Mouse (Mus musculus): ENCODE data around the gene Ehbp1l1. TPM values are rescaled to one million over a fixed set of nuclear protein-coding genes. Genes with fewer than 3 reads are reported as not detected.

Gene Ehbp1l1
- total RNA-seq, 2 experiments from 2014 or later = 218 to 220 TPM

- Histone ChIP-seq H3K4me3 (no peak overlapping the region), H3K27ac (no peak overlapping the region)
- DNase-seq = no peak
- TF ChIP-seq CTCF (IDR thresholded peaks at IDR 0.05) = no peak
- intact Hi-C loops (cut with DNase I) = no loop called here
These were observed 41.9 kb downstream of the Ehbp1l1 start for GRCm38 (mm10) chr19:5684236-5684635.

DNA sequence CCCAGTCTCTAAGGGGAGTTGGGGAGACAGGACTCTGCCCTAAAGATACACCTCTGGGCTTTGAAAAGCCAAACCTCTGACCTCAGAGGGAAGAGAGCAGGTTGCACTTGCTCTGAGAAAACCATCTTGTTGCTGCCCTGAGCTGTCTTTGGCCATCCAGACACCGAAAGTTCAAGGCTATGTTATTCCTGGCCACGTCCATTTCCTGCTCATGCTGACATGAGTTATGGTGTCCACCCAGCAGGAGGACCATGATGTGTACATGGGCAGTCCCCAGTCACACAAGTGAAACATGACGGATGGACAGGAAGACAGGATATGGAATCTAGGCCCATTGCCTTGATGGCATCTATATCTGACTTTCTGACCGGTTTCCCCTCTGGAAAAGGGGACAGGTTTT is 45.7 kb downstream of the Ehbp1l1 start:
- DNase-seq = no peak
- intact Hi-C loops (cut with DNase I) = no loop called here
- no peak overlapping the region for H3K4me3 ChIP-seq
- no peak for TF ChIP-seq CTCF (IDR thresholded peaks at IDR 0.05)
- H3K27ac ChIP-seq = no peak overlapping the region

DNA sequence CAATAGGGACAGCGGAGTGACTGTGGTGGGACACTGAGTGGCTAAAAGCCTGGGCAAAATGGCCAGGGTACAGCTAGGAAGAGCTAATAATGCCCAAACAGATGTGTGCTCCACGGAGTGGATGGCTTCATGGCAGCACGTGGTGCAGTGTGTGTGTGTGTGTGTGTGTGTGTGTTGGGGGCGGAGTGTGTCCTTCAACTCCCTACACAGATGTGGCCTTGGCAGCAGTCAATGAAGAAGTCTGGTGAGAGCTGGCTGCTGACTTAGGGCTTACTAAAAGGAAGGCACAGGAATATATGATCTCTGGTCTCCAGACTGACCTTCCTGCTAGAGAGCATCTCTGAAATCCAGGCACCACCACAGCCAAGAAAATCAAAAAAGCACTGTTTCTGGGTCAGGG is 57.7 kb downstream of the Ehbp1l1 start:
- no peak for TF ChIP-seq CTCF (IDR thresholded peaks at IDR 0.05)
- no peak overlapping the region for H3K27ac ChIP-seq
- no peak overlapping the region for H3K4me3 ChIP-seq
- no peak for DNase-seq
- intact Hi-C loops (cut with DNase I) = no loop called here

DNA sequence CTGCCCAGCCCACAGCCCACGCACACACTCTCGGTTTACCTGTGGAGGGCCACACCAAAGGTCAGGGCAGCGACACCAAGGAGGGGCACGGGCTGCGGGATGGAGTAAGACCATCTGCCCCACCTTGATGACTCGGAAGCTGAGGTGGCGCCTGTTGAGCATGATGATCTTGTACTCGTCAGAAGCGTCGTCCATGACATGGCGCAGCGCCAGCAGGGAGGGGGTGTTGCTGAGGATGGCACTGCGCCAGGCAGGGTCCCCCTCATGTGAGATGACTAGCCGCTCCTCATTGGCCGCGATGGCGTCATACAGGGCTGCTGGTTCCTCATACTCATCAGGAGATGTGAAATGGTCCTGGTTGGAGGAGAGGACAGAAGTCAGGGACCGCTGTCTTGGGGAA is 59.7 kb downstream of the Ehbp1l1 start:
- no peak for TF ChIP-seq CTCF (IDR thresholded peaks at IDR 0.05)

DNA sequence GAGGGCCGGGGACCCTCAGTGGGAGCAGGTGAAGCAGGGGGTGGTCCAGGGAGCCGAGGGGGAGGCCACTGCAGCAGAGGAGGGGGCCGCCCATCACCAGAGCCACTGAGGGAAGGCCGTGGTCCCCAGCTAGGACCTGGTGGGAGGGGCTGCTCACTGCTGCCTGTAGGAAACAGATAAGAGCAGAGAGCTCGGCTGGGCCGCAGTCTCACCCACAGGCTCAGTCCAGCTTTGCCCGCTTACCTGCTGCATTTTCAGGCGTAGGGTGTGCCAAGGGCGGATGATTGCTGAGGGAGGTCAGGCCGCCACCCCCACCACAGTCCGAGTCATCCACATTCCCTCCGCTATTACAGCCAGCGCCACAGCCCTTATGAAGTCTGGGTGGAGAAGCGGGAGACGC is 60.7 kb downstream of the Ehbp1l1 start:
- intact Hi-C loops (cut with DNase I) = no loop called here
- no peak for TF ChIP-seq CTCF (IDR thresholded peaks at IDR 0.05)
- Histone ChIP-seq H3K4me3 (no peak overlapping the region), H3K27ac (no peak overlapping the region)
- DNase-seq = no peak

More for the DNA sequence above, 59.7 kb downstream of the Ehbp1l1 start:
- DNase-seq = no peak
- H3K4me3 ChIP-seq = no peak overlapping the region
- H3K27ac ChIP-seq = no peak overlapping the region
- intact Hi-C loops (cut with DNase I) = no loop called here

DNA sequence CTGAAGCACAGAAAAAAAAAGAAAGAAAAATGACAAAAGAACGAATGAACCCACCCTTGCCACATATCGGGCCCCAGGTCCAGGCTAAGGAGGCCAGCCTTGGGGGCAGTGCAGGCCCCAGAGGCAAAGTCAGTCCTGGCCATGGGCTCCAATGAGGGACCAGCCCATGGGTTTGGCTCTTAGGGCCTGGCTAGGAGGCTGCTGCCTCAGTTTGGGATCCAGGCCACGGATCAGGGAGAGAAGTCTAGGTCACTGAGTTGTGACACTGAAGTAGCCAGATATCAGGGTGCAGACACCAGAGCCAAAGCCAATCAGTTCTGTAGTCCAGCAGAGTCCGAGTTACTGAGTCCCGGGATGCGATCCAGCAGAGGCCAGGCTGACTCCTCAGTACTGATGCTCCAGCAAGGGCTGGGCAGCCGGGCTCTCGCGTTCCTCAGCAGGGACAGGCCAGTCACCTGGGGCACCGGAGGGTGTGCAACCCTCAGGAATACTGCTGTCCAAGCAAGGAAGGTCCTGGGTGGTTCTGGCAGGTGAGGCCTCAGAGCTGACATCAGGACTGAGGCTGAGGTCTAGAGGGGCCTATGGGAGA is 61.4 kb downstream of the Ehbp1l1 start:
- no peak for DNase-seq
- peak overlapping the region; percentile 20; the same call in 1 of the 2 replicates for H3K27ac ChIP-seq
- no peak for TF ChIP-seq CTCF (IDR thresholded peaks at IDR 0.05)
- intact Hi-C loops (cut with DNase I) = no loop called here
- no peak overlapping the region for H3K4me3 ChIP-seq

- DNase-seq = peak; percentile 95
- no peak for TF ChIP-seq CTCF (IDR thresholded peaks at IDR 0.05)
- H3K4me3 ChIP-seq = peak within 1 kb of the TSS; percentile 83
- intact Hi-C loops (cut with DNase I) = no loop called here
- H3K27ac ChIP-seq = peak within 1 kb of the TSS; percentile 81
These were observed 62.9 kb downstream of the Ehbp1l1 start, which contains the start of gene Sipa1 for GRCm38 (mm10) chr19:5662981-5663913. TSS of gene Sipa1 (minus strand) at chr19:5663707.

GRCm38 (mm10) chr19:5662310-5662709 is 63.8 kb downstream of the Ehbp1l1 start:
- H3K4me3 ChIP-seq = peak overlapping the region; percentile 83
- no peak for TF ChIP-seq CTCF (IDR thresholded peaks at IDR 0.05)
- intact Hi-C loops (cut with DNase I) = no loop called here
- DNase-seq = no peak
- peak overlapping the region; percentile 81 for H3K27ac ChIP-seq

DNA sequence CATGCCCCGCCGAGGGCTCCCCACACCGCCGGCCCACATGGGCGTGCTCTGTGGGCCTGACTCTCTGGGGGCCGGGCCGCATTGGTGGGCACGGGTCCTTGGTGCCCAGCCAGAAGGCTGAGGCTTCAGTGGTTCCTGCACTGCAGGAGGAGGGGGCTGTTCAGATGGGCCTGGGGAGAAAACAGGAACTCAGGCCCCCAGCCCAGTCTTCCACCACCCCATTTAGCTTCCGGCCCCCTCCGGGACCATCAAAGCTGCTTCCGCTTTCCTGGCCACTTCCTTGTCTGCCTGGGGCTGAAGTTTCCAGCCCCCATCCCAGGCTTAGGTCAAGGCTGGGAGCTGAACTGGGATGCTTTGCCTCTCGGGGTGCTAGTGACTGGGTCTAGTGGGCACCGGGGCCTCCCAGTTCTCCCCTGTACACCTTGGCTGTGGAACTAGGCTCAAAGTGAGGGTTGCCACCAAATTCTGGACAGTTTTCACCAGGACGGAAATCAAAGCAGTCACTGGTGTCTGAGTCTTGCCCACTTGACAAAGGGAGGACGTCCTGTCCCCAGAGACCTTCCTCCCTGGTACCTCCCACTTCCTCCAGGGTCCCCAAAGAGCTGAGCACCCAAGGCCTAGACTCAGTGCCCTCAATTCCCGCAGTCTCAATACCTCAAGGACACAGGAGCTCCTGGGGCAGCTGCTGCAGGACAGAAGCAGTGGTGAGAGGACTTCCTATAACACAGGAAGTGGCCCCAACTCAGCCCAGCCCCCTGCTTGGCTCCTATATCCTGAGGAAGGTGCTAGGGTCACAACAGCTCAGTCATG is 65.0 kb downstream of the Ehbp1l1 start:
- Histone ChIP-seq H3K27ac (peak overlapping the region; percentile 81), H3K4me3 (peak overlapping the region; percentile 83)
- intact Hi-C loops (cut with DNase I) = no loop called here
- no peak for DNase-seq
- no peak for TF ChIP-seq CTCF (IDR thresholded peaks at IDR 0.05)

Small RNA genes within 50 kb of the gene (microRNA-seq; reads per million reads assigned to microRNA genes)
- not detected for gene Mir6987

Other genes starting within 250 kb of the Ehbp1l1 start
- 10 to 100 TPM; 20.1 to 23.3 TPM for gene Mus81, start 237.9 kb downstream of the Ehbp1l1 start, total RNA-seq (2021)
- 10 to 100 TPM; 52.8 to 72.0 TPM for gene Cfl1, start 235.9 kb downstream of the Ehbp1l1 start, total RNA-seq (2021)
- gene 1700020D05Rik, start 222.5 kb downstream of the Ehbp1l1 start, total RNA-seq (2021) = 1 to 10 TPM in 1 of 2 experiments, under 1 TPM in 1; 0.92 to 1.6 TPM
- gene Snx32, start 215.8 kb downstream of the Ehbp1l1 start, total RNA-seq (2021) = 1 to 10 TPM; 5.8 to 8.0 TPM
- not detected for gene Ovol1, start 165.7 kb downstream of the Ehbp1l1 start, total RNA-seq (2021)
- gene Ap5b1, start 158.3 kb downstream of the Ehbp1l1 start, total RNA-seq (2021) = 1 to 10 TPM; 2.0 to 2.3 TPM
- gene Rnaseh2c, start 124.4 kb downstream of the Ehbp1l1 start, total RNA-seq (2021) = 10 to 100 TPM; 42.4 to 53.6 TPM
- 10 to 100 TPM; 20.9 to 23.7 TPM for gene Kat5, start 116.1 kb downstream of the Ehbp1l1 start, total RNA-seq (2021)
- 10 to 100 TPM; 14.6 to 14.7 TPM for gene Rela, start 88.8 kb downstream of the Ehbp1l1 start, total RNA-seq (2021)
- gene Sipa1, start 62.6 kb downstream of the Ehbp1l1 start, total RNA-seq (2021) = 10 to 100 TPM in 1 of 2 experiments, 1 to 10 TPM in 1; 10.0 to 11.0 TPM
- 10 to 100 TPM in 1 of 2 experiments, 1 to 10 TPM in 1; 8.7 to 11.8 TPM for gene Map3k11, start 37.6 kb downstream of the Ehbp1l1 start, total RNA-seq (2021)
- gene Pcnx3, start 37.4 kb downstream of the Ehbp1l1 start, total RNA-seq (2021) = 10 to 100 TPM; 12.6 to 14.0 TPM
- gene Kcnk7, start 21.9 kb downstream of the Ehbp1l1 start, total RNA-seq (2021) = not detected
- gene Fam89b, start 3.3 kb upstream of the Ehbp1l1 start, total RNA-seq (2021) = 10 to 100 TPM; 22.2 to 22.6 TPM
- 10 to 100 TPM; 32.4 to 44.6 TPM for gene Ltbp3, start 14.6 kb upstream of the Ehbp1l1 start, total RNA-seq (2021)
- 10 to 100 TPM; 71.2 to 78.6 TPM for gene Scyl1, start 45.1 kb upstream of the Ehbp1l1 start, total RNA-seq (2021)
- gene Frmd8, start 149.0 kb upstream of the Ehbp1l1 start, total RNA-seq (2021) = 1 to 10 TPM; 3.4 to 4.0 TPM
- gene Slc25a45, start 151.5 kb upstream of the Ehbp1l1 start, total RNA-seq (2021) = under 1 TPM; 0.79 to 0.84 TPM
- under 1 TPM; 0.10 to 0.20 TPM for gene Tigd3, start 167.8 kb upstream of the Ehbp1l1 start, total RNA-seq (2021)
- gene Dpf2, start 186.7 kb upstream of the Ehbp1l1 start, total RNA-seq (2021) = 10 to 100 TPM; 87.8 to 88.4 TPM
- 10 to 100 TPM in 1 of 2 experiments, 1 to 10 TPM in 1; 8.2 to 14.3 TPM for gene Cdc42ep2, start 198.5 kb upstream of the Ehbp1l1 start, total RNA-seq (2021)
- 1 to 10 TPM; 8.9 to 9.2 TPM for gene Pola2, start 237.9 kb upstream of the Ehbp1l1 start, total RNA-seq (2021)

Data from gastrocnemius, adult 2 months (tissue).